Mouse (Mus musculus): ENCODE measurements around the gene Slfn1.
"Not testable (repeated sequence)": the region's sequence is repeated elsewhere in the genome, so short reads cannot be mapped to it uniquely, and the experiment has no call there.

Slfn1 gene

DNA sequence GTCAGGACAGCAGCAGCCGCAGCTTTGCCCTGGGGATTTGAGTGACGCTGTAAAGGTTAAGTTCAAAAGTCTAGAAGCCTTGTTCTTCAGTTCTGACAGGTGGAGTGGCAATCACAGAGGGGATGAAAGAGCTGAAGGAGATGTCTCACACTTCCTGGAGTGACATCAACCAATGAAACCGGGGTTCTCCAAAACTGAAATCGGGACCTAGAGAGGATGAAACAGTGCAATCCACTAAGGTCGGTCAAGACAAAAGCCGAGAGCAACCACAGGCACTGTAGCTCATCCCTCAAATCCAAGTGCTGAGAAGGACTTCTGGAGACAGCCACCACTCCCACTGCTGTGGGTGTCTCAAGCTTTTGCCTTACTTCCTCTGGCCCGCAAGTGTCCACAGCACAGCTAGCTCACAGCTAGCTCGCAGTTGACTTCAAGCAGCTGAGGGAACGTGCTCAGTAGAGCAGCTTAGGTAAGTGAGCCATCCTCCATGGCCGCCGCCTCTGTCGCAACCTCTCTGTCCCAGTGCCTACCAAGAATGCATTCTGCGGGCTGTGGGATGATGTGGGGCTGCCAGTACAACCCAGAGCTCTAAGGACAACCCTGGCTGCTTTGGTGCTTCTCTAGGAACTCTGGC, at the start of gene Slfn1:
TSS of gene Slfn1 (plus strand) at position 253 of the 631 bp plus-strand sequence.
- no peak for DNase-seq (ENCODE audit: low read depth)

DNA sequence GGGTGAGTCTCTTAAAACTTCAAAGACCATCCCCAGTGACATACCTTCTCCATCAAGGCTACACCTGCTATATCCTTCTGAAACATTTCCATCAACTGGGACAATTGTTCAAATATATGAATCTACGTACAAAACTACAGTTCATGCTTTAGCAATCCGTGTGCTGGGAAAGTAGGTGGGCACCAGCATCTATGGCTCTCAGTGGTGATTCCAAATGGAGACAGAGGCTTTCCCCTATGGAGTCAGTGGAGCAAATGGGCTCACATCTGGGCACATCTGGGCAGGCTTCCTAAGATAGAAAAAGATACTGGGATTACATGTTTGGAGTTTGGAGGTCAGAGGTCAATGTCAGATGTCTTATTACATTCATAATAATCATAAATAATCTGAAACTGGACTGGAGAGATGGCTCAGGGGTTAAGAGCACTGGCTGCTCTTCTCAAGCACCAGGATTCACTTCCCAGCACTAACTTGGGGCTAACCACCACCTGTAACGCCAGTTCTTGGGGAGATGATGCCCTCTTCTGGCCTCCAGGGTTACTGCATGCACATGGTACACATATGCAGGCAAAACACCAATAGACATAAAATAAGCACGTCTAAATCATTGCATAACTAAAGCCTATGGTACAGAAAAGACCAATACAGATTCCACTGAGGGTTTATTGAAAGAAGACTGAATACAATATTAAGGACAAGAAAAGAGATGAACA, 48.5 kb upstream of the Slfn1 start:
- peak; percentile 39 for DNase-seq (ENCODE audit: low read depth)

DNA sequence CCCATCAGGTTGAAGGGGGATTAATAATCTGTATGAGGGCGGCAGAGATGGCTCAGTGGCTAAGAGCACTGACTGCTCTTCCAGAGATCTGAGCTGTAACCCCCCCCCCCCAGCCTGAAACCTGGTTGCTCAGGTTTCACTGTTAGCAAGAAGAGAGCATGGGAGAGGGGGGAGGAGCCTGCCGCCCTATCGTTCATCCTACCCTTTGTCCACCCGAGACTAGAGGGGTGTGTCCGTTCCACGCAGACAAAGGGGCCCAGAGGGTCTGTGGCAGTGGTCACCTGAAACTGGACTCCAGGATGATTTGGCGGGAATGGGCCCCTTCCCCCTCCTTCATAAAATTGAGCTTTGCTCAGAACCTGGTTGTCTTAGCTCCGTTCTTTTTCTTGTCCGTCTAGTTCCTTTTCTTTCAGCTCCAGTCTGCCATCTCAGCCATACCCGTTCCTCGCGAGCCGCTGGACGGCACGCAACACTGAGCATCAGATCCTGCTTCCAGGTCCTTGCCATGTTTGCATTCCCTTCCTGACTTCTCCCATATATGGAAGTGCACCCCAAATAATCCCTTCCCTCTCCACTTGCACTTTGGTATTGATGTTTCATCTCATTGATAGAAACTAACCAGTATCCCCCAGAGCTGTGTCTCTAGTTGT, 46.2 kb upstream of the Slfn1 start:
- no peak for DNase-seq (ENCODE audit: low read depth)

DNA sequence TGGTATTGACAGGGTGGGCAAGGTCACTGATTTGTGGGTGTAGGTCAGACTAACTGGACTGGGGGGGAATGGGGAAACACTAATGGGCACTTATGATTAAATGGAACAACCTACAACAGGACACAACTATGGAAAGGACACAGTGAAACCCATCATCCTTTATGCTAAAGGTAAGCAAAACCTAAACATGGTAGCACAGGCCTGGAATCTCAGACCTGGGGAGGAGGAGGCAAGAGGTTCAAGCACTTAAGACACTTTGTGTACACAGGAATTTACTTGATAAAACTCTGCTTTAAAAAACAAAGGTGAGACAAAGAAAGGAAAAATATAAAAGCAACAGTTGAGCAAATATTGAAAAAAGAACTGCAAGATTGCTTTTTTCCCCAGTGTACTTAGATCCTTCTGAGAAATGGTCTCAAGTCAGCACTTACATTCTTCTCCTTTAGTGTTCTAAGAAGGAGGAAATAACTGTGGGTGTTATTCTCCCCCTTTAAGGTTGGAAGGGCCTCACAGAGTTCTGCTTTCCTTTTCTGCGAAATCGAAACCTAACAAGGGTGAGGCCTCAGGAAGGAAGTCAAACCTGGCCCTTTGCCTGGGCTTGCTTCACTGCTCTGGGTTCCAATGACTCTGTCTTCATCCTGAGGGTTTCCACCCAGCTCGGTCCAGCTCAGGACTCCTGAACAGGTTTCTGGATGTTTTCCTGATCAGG, 38.8 kb upstream of the Slfn1 start:
- DNase-seq (ENCODE audit: low read depth): peak; percentile 90

DNA sequence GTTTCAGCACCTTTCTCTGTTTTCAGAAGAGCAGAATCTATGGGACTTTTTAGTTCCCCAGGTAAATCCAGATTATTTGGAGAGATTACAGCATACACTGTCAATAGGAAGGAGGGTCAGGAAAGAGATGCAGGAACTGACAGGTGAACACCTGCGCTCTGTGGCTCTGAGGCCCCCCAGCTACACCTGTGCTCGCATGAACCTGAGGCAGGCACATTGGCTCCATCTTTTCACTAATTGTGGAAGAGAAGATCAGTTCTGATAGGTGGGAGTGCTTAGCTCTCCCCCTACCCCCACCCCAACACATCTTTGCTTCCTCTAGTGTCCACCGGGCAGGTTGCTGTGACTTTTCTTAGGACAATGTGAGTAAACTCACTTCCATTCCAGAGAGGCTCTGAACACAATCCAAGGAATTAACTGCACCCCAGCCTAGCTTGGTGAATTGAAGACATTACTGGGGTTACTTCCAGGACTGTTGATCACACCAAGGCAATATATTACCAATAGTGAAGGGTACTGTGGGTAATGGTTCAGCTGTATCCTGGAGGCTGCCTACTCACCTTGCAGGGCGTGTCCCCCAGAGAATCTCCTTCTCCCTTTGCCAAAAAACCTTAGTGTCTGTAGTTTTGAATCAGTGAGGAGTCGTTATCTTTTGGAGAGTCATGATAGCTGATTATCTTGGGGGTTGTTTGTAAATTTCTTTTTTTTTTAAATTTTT, 38.1 kb upstream of the Slfn1 start:
- no peak for DNase-seq (ENCODE audit: low read depth)

DNA sequence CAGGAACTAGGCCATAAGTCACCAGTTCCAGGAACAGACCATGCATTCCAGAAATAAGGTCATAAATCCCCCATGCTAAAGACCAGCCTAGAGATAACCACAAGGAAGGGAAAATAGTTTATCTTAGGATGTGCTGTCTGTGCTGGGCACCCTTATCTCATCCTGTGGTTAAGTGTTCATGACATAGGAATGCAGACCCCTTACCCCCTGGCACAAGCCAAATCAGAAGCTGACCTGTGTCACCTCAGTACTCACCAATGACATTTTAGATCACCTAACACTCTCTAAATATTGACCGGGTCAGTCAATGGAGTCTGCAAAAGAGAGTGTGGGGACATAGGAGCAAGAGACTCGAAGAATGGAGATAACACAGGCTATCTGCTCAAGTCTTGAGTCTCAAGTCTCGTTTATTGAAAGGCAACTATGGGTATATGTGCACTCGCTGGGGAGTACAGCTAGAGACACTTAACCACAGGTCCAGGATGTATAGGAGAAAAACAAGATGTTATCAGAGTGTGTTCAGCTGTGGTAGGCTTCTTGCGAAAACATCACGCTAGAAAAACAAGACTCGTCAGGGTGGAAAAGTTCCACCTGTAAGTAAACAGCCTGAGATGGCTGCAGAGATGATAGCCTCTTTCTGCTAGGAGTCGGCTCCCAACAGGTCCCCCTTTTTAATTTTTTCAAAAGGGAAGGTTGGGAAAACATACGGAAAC, 37.0 kb upstream of the Slfn1 start:
- DNase-seq (ENCODE audit: low read depth): peak; percentile 77

DNA sequence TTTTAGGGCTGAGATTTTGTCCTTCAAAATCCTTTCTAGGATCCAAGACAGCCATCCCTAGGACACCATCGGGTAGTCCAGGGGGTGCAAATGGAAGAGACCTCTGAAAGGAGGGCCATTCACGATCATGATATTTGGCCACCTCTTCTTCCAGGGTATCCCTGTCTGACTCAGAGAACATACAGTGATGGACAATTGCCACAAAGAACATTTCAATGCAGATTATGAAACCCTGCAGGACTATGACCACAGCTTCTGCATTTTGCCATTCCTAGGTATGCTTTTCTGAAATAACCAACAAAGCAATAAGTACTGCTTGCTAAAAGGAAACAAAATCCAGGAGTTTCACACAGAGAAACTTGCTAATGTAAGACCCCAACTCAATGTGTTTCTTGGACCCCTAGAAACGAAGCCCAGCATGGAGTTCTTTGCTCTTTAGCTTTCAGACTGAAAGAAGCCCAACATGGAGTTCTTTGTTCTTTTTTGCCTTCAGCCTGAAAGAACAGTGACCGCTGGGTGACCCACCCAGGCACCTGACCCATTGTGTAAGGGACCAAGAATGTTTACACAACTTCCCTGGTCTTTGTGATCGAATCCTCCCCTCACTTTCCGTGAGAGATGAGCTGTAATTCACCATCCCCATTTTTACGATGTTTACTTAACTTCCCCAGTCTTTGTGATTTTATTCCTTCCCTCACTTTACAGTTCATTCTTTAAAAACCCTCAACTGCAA, 33.7 kb upstream of the Slfn1 start:
- DNase-seq (ENCODE audit: low read depth): peak; percentile 57

DNA sequence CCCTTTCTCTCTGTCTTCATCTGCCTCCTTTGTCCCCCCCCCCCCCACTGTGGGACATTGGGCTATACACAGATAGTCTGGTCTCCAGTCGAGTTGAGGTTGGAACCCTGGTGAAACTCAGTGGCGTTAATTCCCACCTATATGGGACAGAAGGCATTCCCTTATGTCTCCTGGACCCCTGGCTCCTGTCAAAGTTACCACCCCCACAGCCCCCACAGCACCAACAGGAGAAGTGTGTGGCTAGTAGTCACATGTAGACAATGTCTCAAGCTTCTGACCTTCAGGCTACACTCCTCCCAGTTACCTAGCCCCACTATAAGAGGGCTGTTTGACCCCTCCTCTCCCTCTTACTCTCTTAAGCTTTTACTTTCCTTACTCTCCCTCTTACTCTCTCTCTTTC, 32.5 kb upstream of the Slfn1 start:
- DNase-seq (ENCODE audit: low read depth): no peak

DNA sequence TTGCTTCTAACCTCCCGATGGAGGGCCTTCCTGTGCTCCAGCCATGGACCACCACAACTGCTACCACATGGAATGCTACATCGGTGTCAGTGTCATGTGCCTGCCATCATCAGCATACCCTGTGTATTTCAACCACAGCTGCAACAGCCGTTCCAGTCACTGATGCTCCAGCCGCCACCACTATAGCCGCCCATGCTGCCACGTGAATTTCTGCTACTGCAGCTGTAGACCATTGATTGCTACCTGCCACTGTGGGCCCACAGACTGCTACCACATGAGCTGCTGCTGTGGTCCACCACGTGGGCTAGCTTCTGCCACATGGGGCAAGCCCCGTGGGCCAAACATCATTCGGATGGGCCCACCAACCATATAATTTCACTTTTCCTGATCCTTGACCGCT, 31.9 kb upstream of the Slfn1 start:
- DNase-seq (ENCODE audit: low read depth): no peak

DNA sequence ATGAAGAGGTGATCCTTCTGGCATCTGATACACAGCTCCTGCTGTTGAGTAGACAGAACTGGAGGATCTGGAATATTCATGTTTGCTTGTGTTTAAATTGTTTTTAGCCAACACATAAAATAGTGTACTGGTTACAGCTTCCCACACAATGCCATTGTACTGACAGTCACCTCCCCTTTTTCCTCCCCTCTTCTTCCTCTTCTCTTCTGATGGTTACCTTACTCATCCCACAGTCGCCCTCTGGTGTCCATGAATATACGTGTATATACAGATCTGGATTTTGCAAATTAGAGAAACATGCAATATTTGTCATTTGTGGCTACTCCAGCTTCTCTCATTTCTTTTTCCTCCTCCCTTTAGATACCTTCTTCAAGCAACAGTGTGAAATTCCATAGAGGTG, 1.5 kb upstream of the Slfn1 start:
- DNase-seq (ENCODE audit: low read depth): peak; percentile 82

DNA sequence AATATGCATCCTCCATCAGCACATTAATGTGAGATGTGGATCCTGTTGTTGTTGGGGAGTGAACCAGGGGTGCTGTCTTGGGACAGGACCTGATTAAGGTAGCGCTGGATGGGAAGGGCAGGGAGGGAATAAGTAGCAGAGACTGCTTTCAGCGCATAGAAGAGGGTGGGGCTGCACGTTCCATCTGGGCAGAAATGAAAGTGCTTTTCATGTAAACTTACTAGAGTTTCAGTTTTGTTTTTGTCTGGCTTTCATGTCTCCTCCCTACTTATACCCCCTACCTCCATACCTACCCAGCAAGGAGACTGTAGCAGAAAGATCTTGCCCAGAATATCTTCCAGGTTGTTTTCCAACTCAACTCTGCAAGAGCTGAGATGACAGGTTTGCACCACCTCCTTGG, 1.4 kb downstream of the Slfn1 start:
- no peak for DNase-seq (ENCODE audit: low read depth)

DNA sequence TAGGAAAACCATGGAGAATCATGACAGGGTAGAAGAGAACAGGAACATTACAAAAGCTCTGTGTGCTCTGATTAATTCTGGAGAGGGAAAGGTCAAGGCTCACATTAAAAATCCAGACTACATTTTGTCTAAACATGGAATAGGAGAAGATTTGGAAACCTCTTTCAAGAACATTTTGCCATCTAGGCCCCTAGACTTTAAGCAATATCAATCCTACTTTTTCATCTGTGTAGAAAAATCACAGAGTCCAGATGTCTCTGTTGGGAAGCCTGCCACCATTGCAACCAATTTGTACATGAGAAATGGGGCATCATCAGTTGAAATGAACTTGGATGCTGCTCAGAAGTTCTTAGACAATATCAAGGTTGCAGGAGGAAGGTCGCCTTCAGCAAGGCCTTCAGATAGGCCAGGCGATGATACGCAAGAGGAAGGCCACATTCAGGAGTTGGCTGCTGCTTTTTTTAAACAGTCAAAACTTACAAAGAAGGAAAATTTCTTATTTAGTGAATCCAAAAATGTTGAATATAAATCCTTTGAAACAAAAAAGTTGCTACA, 4.6 kb downstream of the Slfn1 start:
- DNase-seq (ENCODE audit: low read depth): no peak

DNA sequence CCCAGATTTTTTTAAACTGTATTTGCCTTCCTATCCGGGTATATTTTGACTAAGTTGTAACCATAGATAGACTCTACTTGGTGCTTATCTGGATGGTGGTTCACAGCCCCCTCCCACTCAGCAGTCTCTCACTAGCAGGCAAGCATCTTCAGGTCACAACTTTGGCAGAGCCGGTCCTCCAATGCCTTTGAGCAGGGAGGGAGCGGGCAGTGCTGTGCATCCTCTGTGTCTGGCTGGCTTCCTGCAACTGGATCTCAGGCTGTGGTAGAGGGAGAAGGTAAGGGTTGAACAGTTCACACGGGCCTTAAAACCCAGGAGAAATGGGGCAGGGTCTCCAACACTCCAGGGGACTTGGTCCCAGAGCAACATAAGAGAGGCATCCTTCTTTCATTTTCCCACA, 6.5 kb downstream of the Slfn1 start:
- DNase-seq (ENCODE audit: low read depth): no peak

DNA sequence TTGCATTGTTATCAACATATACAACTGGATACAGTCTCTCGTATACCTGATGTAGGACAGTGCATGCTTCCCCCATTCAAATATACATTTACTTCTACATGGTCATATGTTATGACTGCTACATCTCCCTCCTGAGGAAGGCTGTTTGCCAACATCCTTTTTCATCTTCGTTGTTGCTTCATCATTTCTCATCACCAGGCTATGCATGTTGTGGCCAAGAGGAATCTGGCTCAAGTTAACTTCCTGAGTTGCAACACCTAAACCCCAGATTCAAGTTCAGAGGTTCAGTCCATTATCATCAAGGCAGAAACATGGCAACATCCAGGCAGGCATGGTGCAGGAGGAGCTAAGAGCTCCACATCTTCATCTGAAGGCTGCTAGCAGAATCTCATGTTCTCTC, 8.3 kb downstream of the Slfn1 start:
- peak; percentile 82 for DNase-seq (ENCODE audit: low read depth)

DNA sequence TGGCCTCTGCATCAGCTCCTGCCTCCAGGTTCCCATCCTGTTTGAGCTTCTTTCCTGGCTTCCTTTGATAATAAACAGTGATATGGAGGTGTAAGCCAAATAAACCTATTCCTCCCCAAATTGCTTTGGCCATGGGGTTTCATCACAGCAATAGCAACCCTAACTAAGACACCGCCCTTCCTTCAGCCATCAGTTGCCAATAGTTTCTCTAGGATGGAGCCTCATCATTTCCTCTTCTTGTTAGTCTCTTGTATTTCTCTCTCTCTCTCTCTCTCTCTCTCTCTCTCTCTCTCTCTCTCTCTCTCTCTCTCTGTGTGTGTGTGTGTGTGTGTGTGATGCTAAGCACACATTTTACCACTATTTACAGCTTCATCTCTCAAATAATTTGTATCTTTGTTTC, 9.0 kb downstream of the Slfn1 start:
- not testable (repeated sequence) for DNase-seq (ENCODE audit: low read depth)

DNA sequence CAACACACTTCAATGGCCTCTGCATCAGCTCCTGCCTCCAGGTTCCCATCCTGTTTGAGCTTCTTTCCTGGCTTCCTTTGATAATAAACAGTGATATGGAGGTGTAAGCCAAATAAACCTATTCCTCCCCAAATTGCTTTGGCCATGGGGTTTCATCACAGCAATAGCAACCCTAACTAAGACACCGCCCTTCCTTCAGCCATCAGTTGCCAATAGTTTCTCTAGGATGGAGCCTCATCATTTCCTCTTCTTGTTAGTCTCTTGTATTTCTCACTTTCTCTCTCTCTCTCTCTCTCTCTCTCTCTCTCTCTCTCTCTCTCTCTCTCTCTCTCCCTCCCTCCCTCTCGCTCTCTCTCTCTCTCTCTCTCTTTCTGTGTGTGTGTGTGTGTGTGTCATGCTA, 20.6 kb downstream of the Slfn1 start:
- DNase-seq (ENCODE audit: low read depth): not testable (repeated sequence)

DNA sequence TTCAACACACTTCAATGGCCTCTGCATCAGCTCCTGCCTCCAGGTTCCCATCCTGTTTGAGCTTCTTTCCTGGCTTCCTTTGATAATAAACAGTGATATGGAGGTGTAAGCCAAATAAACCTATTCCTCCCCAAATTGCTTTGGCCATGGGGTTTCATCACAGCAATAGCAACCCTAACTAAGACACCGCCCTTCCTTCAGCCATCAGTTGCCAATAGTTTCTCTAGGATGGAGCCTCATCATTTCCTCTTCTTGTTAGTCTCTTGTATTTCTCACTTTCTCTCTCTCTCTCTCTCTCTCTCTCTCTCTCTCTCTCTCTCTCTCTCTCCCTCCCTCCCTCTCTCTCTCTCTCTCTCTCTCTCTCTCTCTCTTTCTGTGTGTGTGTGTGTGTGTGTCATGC, 32.3 kb downstream of the Slfn1 start:
- DNase-seq (ENCODE audit: low read depth): not testable (repeated sequence)

Data from 416B (cell line).